Mouse (Mus musculus) forebrain, embryonic 16.5 days (tissue): ENCODE results near the gene 2610507B11Rik. TPM values are rescaled to one million over a fixed set of nuclear protein-coding genes. Genes with fewer than 3 reads are reported as not detected.

ENCODE experiments used
- ATAC-seq: fragments of 200-750 bp; cut with Nextera tagmentation; 2 replicates; pipeline ENCODE4 v1.8.0; 2017; ENCODE audit warnings: mild to moderate bottlenecking, moderate library complexity
- H3K27ac ChIP-seq: fragments of 300-500 bp; sonication (generic); 2 replicates; pipeline ENCODE4 v1.5.1; 2014; ENCODE audit warnings: low read length, control low read depth
- H3K27me3 ChIP-seq: fragments of 300-500 bp; sonication (generic); replicated peaks from 2 replicates; pipeline ENCODE4 v1.6.1; 2014; ENCODE audit warnings: low read length; ENCODE audit not compliant: control insufficient read depth, insufficient read depth
- H3K36me3 ChIP-seq: fragments of 300-500 bp; sonication (generic); 2 replicates; pipeline ENCODE4 v1.6.1; 2014; ENCODE audit not compliant: control insufficient read depth, insufficient read depth
- H3K4me1 ChIP-seq: fragments of 300-500 bp; sonication (generic); replicated peaks from 2 replicates; pipeline ENCODE4 v1.6.1; 2014; ENCODE audit warnings: low read length; ENCODE audit not compliant: control insufficient read depth, insufficient read depth
- H3K4me2 ChIP-seq: fragments of 300-500 bp; sonication (generic); 2 replicates; pipeline ENCODE4 v1.6.1; 2014; ENCODE audit warnings: mild to moderate bottlenecking, low read length, control low read depth
- H3K4me3 ChIP-seq: fragments of 300-500 bp; sonication (generic); replicated peaks from 2 replicates; pipeline ENCODE4 v1.5.1; 2014; ENCODE audit warnings: mild to moderate bottlenecking, low read length, control low read depth
- H3K9ac ChIP-seq: fragments of 300-500 bp; sonication (generic); replicated peaks from 2 replicates; pipeline ENCODE4 v1.6.1; 2014; ENCODE audit warnings: low read depth, low read length, control low read depth
- H3K9me3 ChIP-seq: fragments of 300-500 bp; sonication (generic); 2 replicates; pipeline ENCODE4 v1.6.1; 2016; ENCODE audit warnings: low read length; ENCODE audit not compliant: control insufficient read depth
- WGBS: fragments of 180-500 bp; shearing (Covaris S2); extraction: QIAGEN DNeasy Blood & Tissue Kit; methylation state at CpG from one replicate; pipeline ENCODE4 v1.1.7; 2014; 5-methylcytosine and 5-hydroxymethylcytosine counted together
- polyA plus RNA-seq: library from polyadenylated mRNA; unstranded; fragments of >200 nt; fragmentation: Nextera tagmentation; extraction: Ambion mirVana; gene quantifications from 2 replicates; pipeline ENCODE4 v1.2.1, GENCODE M21; 2015

The 2610507B11Rik gene
- 56.4 and 58.6 TPM in 2 replicates for polyA plus RNA-seq

- under 1% methylated on average over 108 of the region's 115 CpGs for WGBS
- H3K27ac ChIP-seq: peak within 1 kb of the TSS; percentile 75
- H3K9me3 ChIP-seq: no peaks in the 10 kb centered on the region
- H3K9ac ChIP-seq: peak within 1 kb of the TSS; percentile 81
- H3K4me3 ChIP-seq: peak within 1 kb of the TSS; percentile 95
- peak; percentile 97 for ATAC-seq
- H3K27me3 ChIP-seq: peaks cover 4% of the 10 kb centered on the region; the same call in 1 of the 2 replicates
- H3K4me2 ChIP-seq: peak within 1 kb of the TSS; percentile 87
- H3K36me3 ChIP-seq: peaks cover 12% of the 10 kb centered on the region
- peaks cover 13% of the 10 kb centered on the region for H3K4me1 ChIP-seq
Observed at GRCm38 (mm10) chr11:78261380-78262352, at the start of gene 2610507B11Rik. TSS of gene 2610507B11Rik (plus strand) at chr11:78261752.

GRCm38 (mm10) chr11:78213086-78213817, 48.3 kb upstream of the 2610507B11Rik start:
- 93% methylated on average over 14 of the region's 14 CpGs for WGBS
- no peak for ATAC-seq
- no peaks in the 10 kb centered on the region for H3K27me3 ChIP-seq
- H3K36me3 ChIP-seq: peaks cover 43% of the 10 kb centered on the region
- H3K27ac ChIP-seq: no peak overlapping the region
- no peak overlapping the region for H3K9ac ChIP-seq
- H3K4me2 ChIP-seq: no peak overlapping the region
- no peaks in the 10 kb centered on the region for H3K9me3 ChIP-seq
- no peak overlapping the region for H3K4me3 ChIP-seq
- no peaks in the 10 kb centered on the region for H3K4me1 ChIP-seq

GRCm38 (mm10) chr11:78215709-78216317, 45.7 kb upstream of the 2610507B11Rik start:
- H3K4me2 ChIP-seq: no peak overlapping the region
- H3K9me3 ChIP-seq: no peaks in the 10 kb centered on the region
- H3K36me3 ChIP-seq: peaks cover 57% of the 10 kb centered on the region
- ATAC-seq: no peak
- no peak overlapping the region for H3K4me3 ChIP-seq
- WGBS: 86% methylated on average over 11 of the region's 11 CpGs
- no peak overlapping the region for H3K27ac ChIP-seq
- H3K9ac ChIP-seq: no peak overlapping the region
- no peaks in the 10 kb centered on the region for H3K27me3 ChIP-seq
- no peaks in the 10 kb centered on the region for H3K4me1 ChIP-seq

- no peaks in the 10 kb centered on the region for H3K4me1 ChIP-seq
- WGBS: 91% methylated on average over 4 of the region's 4 CpGs
- ATAC-seq: no peak
Observed at GRCm38 (mm10) chr11:78223586-78223985, 38.0 kb upstream of the 2610507B11Rik start.

GRCm38 (mm10) chr11:78231518-78231917, 30.0 kb upstream of the 2610507B11Rik start:
- H3K4me1 ChIP-seq: no peaks in the 10 kb centered on the region

More at GRCm38 (mm10) chr11:78223586-78223985, 38.0 kb upstream of the 2610507B11Rik start:
- Histone ChIP-seq H3K9me3 (no peaks in the 10 kb centered on the region), H3K4me2 (no peak overlapping the region), H3K36me3 (peaks cover 67% of the 10 kb centered on the region), H3K27ac (no peak overlapping the region), H3K4me3 (no peak overlapping the region), H3K9ac (no peak overlapping the region), H3K27me3 (no peaks in the 10 kb centered on the region)

GRCm38 (mm10) chr11:78240193-78240857, 21.2 kb upstream of the 2610507B11Rik start:
- Histone ChIP-seq H3K4me1 (peaks cover 11% of the 10 kb centered on the region; the same call in 1 of the 2 replicates), H3K27ac (no peak overlapping the region), H3K9me3 (no peaks in the 10 kb centered on the region), H3K27me3 (no peaks in the 10 kb centered on the region), H3K4me2 (no peak overlapping the region), H3K36me3 (peaks cover 3% of the 10 kb centered on the region), H3K4me3 (no peak overlapping the region), H3K9ac (no peak overlapping the region)
- WGBS: 81% methylated on average over 9 of the region's 9 CpGs
- no peak for ATAC-seq

More at GRCm38 (mm10) chr11:78231518-78231917, 30.0 kb upstream of the 2610507B11Rik start:
- peaks cover 59% of the 10 kb centered on the region for H3K36me3 ChIP-seq
- H3K9ac ChIP-seq: no peak overlapping the region
- no peaks in the 10 kb centered on the region for H3K9me3 ChIP-seq
- ATAC-seq: no peak
- H3K4me2 ChIP-seq: no peak overlapping the region
- H3K27me3 ChIP-seq: no peaks in the 10 kb centered on the region
- WGBS: 95% methylated on average over 6 of the region's 6 CpGs
- H3K4me3 ChIP-seq: no peak overlapping the region
- H3K27ac ChIP-seq: no peak overlapping the region

- no peak for ATAC-seq
Observed at GRCm38 (mm10) chr11:78245261-78245626, 16.3 kb upstream of the 2610507B11Rik start.

GRCm38 (mm10) chr11:78245627-78246317, 15.8 kb upstream of the 2610507B11Rik start, which contains the start of the genes Sdf2 and Supt6:
TSS of gene Sdf2 (plus strand) at chr11:78245746.
TSS of gene Supt6 (minus strand) at chr11:78245987.
- Histone ChIP-seq H3K4me1 (peaks cover 31% of the 10 kb centered on the region), H3K27me3 (no peaks in the 10 kb centered on the region), H3K36me3 (no peaks in the 10 kb centered on the region), H3K9me3 (no peaks in the 10 kb centered on the region), H3K27ac (peak within 1 kb of the TSS; percentile 97), H3K9ac (peak within 1 kb of the TSS; percentile 77), H3K4me2 (peak within 1 kb of the TSS; percentile 84), H3K4me3 (peak within 1 kb of the TSS; percentile 76)
- ATAC-seq: peak; percentile 97
- WGBS: 0% methylated on average over 50 of the region's 50 CpGs

More at GRCm38 (mm10) chr11:78245261-78245626, 16.3 kb upstream of the 2610507B11Rik start:
- H3K4me2 ChIP-seq: peak overlapping the region; percentile 84
- H3K4me3 ChIP-seq: peak overlapping the region; percentile 76
- peaks cover 31% of the 10 kb centered on the region for H3K4me1 ChIP-seq
- no peaks in the 10 kb centered on the region for H3K9me3 ChIP-seq
- H3K27me3 ChIP-seq: no peaks in the 10 kb centered on the region
- peak overlapping the region; percentile 77 for H3K9ac ChIP-seq
- peak overlapping the region; percentile 97 for H3K27ac ChIP-seq
- no peaks in the 10 kb centered on the region for H3K36me3 ChIP-seq
- WGBS: 1% methylated on average over 19 of the region's 19 CpGs
